Mouse (Mus musculus): Measurements from ENCODE around the gene Spem2. TPM values are rescaled to one million over a fixed set of nuclear protein-coding genes. Genes with fewer than 3 reads are reported as not detected.

The Spem2 gene
- polyA plus RNA-seq, 1 experiment from 2014 or later = not detected

GRCm38 (mm10) chr11:69804972-69805909 lies 13.0 kb downstream of the Spem2 start, which contains the start of gene Tmem102:
Tmem102 (minus strand) TSS chr11:69805624.
- Histone ChIP-seq H3K4me2 (peak within 1 kb of the TSS; percentile 97), H3K9ac (peak within 1 kb of the TSS; percentile 62; the same call in 1 of the 2 replicates), H3K4me1 (replicated peaks) (peaks cover 49% of the 10 kb centered on the region), H3K36me3 (no peaks in the 10 kb centered on the region), H3K27me3 (peaks cover 25% of the 10 kb centered on the region), H3K27ac (no peak within 1 kb of the TSS), H3K4me3 (peak within 1 kb of the TSS; percentile 62), H3K9me3 (replicated peaks) (no peaks in the 10 kb centered on the region)
- WGBS = 13% methylated on average over 29 of the region's 29 CpGs
- ATAC-seq (replicated peaks; ENCODE audit: insufficient number of reproducible peaks, insufficient read depth, low FRiP score, low read depth) = no peak

GRCm38 (mm10) chr11:69804652-69804940 lies 13.7 kb downstream of the Spem2 start:
- Histone ChIP-seq H3K4me3 (peak overlapping the region; percentile 62), H3K4me2 (peak overlapping the region; percentile 97), H3K9me3 (replicated peaks) (no peaks in the 10 kb centered on the region), H3K9ac (peak overlapping the region; percentile 62; the same call in 1 of the 2 replicates), H3K27ac (no peak overlapping the region), H3K27me3 (peaks cover 27% of the 10 kb centered on the region), H3K36me3 (no peaks in the 10 kb centered on the region), H3K4me1 (replicated peaks) (peaks cover 55% of the 10 kb centered on the region)
- 12% methylated on average over 12 of the region's 12 CpGs for whole genome bisulfite sequencing
- no peak for ATAC-seq (replicated peaks; ENCODE audit: insufficient number of reproducible peaks, insufficient read depth, low FRiP score, low read depth)

DNA sequence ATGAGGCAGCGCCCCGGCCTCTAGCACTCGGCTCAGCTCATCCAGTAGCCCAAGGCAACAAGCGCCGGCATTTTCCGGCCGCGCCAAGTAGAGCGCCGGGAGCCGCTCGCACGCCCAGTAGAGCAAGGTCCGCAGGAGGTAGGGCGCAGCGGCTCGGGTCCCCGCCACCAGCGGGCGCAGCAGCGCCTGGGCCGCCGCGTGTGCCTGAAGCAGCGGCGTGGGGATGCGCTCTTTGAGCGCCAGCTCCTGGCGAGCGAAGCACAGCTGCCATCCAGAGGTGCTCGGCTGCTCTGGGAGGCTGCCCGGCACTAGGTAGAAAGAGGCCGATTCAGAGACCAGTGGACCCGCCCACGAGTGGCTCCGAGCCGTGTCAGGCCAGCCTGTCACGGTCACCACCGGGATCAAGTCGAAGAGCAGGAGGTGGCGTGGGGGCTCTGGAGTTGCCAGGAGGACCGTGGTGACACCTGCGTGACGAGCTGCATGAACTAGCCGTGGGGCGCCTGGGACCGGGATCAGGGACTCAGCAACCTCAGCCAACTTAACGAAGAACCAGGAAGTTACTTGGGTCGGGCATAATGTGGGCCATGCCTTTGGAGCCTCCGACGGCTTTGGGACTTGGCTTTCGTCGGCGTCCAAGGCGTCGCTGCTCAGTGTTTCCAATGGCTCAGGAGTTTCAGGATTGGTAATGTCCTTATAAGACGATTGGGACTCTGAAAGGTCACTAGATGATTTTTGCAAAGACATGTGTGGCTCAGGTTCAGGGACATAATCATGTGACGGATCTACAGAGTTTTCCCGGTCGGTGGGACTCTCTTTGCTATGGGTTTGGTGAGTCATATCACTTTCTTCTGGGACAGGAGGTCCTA lies 14.2 kb downstream of the Spem2 start:
- peaks cover 60% of the 10 kb centered on the region for H3K4me1 ChIP-seq (replicated peaks)
- peak; percentile 63 for ATAC-seq (replicated peaks; ENCODE audit: insufficient number of reproducible peaks, insufficient read depth, low FRiP score, low read depth)
- no peak overlapping the region for H3K27ac ChIP-seq
- peak overlapping the region; percentile 97 for H3K4me2 ChIP-seq
- H3K9ac ChIP-seq = peak overlapping the region; percentile 62
- H3K4me3 ChIP-seq = peak overlapping the region; percentile 62
- WGBS = under 1% methylated on average over 60 of the region's 60 CpGs
- peaks cover 27% of the 10 kb centered on the region for H3K27me3 ChIP-seq
- H3K9me3 ChIP-seq (replicated peaks) = no peaks in the 10 kb centered on the region
- no peaks in the 10 kb centered on the region for H3K36me3 ChIP-seq

DNA sequence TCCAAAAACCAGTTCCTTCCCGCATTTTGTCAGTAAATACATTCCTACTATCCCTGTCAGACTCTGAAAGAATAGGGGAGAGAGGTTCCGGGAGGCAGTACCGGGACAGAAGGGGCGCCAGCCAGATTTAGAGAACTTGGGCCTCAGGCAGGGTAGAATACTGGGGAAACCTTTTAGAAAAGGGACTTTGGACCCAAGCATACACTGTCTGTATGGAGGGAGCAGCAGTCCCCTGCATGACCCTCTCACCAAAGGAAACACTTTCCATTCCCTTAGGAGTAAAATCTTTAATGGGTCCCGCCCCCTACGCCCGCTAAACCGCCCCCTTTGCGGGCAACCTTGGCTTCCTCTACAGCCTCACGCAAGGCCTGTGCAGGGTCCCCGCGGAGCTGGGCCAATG lies 14.9 kb downstream of the Spem2 start:
- Histone ChIP-seq H3K4me2 (peak overlapping the region; percentile 97), H3K9me3 (replicated peaks) (no peaks in the 10 kb centered on the region), H3K27me3 (peaks cover 27% of the 10 kb centered on the region), H3K36me3 (no peaks in the 10 kb centered on the region), H3K4me1 (replicated peaks) (peaks cover 63% of the 10 kb centered on the region), H3K4me3 (peak overlapping the region; percentile 62), H3K27ac (no peak overlapping the region), H3K9ac (peak overlapping the region; percentile 62)
- no peak for ATAC-seq (replicated peaks; ENCODE audit: insufficient number of reproducible peaks, insufficient read depth, low FRiP score, low read depth)
- WGBS = 1% methylated on average over 12 of the region's 12 CpGs

DNA sequence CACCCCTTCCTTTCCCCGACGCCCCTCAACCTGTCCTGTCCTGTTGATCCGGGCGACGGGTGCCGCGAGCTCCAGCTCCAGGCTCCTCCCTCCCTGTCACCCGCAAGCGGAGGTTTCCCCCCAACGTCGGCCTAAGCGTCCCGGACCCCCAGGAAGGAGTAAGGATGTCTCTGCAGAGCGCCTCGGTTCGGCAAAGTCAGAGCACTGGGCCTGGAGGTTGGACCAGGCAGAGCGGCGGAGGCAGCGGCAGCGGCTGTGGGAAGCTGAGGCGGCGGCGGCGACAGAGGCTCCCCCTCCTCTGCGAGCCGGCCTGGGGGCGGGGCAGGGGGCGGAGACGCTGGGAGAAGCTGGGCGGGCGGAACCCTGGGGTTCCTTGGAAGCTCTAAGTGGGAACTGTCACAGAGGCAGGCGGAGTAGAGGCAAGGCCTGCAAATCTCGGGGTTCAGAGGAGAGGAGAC lies 15.6 kb downstream of the Spem2 start:
- peak overlapping the region; percentile 97 for H3K4me2 ChIP-seq
- no peaks in the 10 kb centered on the region for H3K36me3 ChIP-seq
- peak overlapping the region; percentile 53 for H3K27ac ChIP-seq
- H3K4me3 ChIP-seq = peak overlapping the region; percentile 62
- peaks cover 63% of the 10 kb centered on the region for H3K4me1 ChIP-seq (replicated peaks)
- peak; percentile 39 for ATAC-seq (replicated peaks; ENCODE audit: insufficient number of reproducible peaks, insufficient read depth, low FRiP score, low read depth)
- H3K27me3 ChIP-seq = peaks cover 30% of the 10 kb centered on the region
- no peaks in the 10 kb centered on the region for H3K9me3 ChIP-seq (replicated peaks)
- H3K9ac ChIP-seq = peak overlapping the region; percentile 62
- WGBS = under 1% methylated on average over 32 of the region's 33 CpGs

DNA sequence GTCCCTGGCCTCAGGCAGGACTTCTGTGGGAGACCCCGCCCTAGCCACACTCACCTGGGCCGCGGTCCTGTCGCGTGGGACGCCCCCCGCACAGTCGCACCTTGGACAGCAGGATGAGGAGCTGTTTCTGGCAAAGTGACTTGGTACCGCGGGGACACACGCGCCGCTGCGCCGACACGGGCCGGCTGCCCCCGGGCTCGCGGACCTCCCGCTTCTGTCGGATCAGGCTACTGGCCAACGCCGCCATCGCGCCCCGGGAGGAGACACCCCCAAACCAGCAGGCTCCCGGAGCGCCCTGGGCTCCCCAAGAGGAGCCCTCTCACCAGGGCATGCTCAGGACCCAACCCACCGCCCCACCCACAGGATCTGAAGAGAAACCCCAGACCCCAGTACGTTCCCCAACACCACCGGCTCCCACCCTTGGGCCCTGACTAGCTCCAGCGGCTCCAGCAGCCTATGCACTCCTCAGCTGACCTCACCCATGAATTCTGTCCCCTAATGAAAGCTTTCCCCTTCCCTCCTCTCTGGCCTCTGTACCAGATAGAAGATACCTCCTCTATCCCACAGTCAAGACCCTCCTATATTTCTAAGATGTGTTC lies 16.8 kb downstream of the Spem2 start, which contains the start of gene Fgf11:
Gene Fgf11, minus strand, starts transcription at position 479 of the 599 bp plus-strand sequence.
- H3K9ac ChIP-seq = peak within 1 kb of the TSS; percentile 62
- H3K4me1 ChIP-seq (replicated peaks) = peaks cover 63% of the 10 kb centered on the region
- 2% methylated on average over 33 of the region's 33 CpGs for WGBS
- peak within 1 kb of the TSS; percentile 97 for H3K4me2 ChIP-seq
- no peak for ATAC-seq (replicated peaks; ENCODE audit: insufficient number of reproducible peaks, insufficient read depth, low FRiP score, low read depth)
- no peaks in the 10 kb centered on the region for H3K9me3 ChIP-seq (replicated peaks)
- H3K4me3 ChIP-seq = peak within 1 kb of the TSS; percentile 62
- H3K27ac ChIP-seq = peak within 1 kb of the TSS; percentile 72
- peaks cover 25% of the 10 kb centered on the region for H3K27me3 ChIP-seq
- H3K36me3 ChIP-seq = no peaks in the 10 kb centered on the region

GRCm38 (mm10) chr11:69800392-69801197 lies 17.7 kb downstream of the Spem2 start:
- no peaks in the 10 kb centered on the region for H3K36me3 ChIP-seq
- peak overlapping the region; percentile 97 for H3K4me2 ChIP-seq
- H3K4me3 ChIP-seq = peak overlapping the region; percentile 62
- peak overlapping the region; percentile 72 for H3K27ac ChIP-seq
- H3K4me1 ChIP-seq (replicated peaks) = peaks cover 70% of the 10 kb centered on the region
- WGBS = under 1% methylated on average over 36 of the region's 36 CpGs
- H3K9ac ChIP-seq = peak overlapping the region; percentile 57
- peaks cover 25% of the 10 kb centered on the region for H3K27me3 ChIP-seq
- H3K9me3 ChIP-seq (replicated peaks) = no peaks in the 10 kb centered on the region
- ATAC-seq (replicated peaks; ENCODE audit: insufficient number of reproducible peaks, insufficient read depth, low FRiP score, low read depth) = peak; percentile 29

DNA sequence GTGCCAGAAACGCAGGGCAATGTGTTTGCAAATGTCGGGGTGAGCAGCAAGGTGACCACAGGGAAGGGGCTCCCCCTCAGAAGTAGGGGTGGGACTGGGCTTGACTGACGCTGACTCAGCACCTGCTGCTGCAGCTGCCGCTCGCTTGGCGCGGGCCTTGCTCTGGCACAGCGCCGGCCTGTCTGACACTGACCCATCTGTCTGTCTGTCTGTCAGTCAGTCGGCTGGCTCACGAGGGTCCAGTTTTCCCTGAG lies 18.2 kb downstream of the Spem2 start:
- Histone ChIP-seq H3K36me3 (no peaks in the 10 kb centered on the region), H3K27me3 (peaks cover 20% of the 10 kb centered on the region), H3K27ac (peak overlapping the region; percentile 72), H3K4me1 (replicated peaks) (peaks cover 70% of the 10 kb centered on the region), H3K9ac (peak overlapping the region; percentile 57; the same call in 1 of the 2 replicates), H3K9me3 (replicated peaks) (no peaks in the 10 kb centered on the region), H3K4me2 (peak overlapping the region; percentile 97), H3K4me3 (peak overlapping the region; percentile 62)
- ATAC-seq (replicated peaks; ENCODE audit: insufficient number of reproducible peaks, insufficient read depth, low FRiP score, low read depth) = no peak
- WGBS = 4% methylated on average over 11 of the region's 11 CpGs

DNA sequence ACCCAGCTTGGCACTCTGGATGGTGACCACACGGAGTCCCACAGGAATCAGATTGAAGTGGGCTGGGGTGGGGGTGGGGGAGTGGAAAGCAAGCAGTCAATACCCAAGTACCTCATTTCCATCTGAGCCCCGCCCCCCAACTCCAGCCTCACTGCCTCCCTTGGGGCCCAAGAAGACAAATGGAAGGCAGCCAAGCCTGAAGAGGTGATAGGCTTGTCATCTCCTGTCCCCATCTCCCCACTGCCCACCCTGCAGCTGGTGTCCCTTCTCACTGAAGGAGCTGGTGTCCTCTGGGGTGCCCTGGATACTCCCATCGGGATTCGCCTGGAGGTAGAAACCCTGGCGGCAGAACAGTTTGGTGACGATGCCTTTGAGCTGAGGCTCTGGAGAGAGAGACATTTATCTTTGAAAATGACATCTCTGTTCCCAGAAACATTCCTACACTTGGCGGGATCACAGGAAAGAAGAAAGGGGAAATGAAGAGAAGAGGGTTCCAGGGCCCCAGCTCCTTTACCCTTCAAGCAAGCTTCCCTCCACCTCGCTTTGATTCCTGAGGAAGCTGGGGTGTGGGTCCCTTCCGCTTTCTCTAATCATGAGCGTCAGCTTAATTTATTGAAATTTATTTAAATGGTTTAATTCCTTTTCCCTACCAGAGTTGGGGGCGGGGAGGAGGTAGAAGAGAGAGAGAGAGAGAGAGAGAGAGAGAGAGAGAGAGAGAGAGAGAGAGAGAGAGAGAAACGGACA lies 18.7 kb downstream of the Spem2 start:
- WGBS = 36% methylated on average over 12 of the region's 12 CpGs
- H3K4me1 ChIP-seq (replicated peaks) = peaks cover 65% of the 10 kb centered on the region
- H3K36me3 ChIP-seq = no peaks in the 10 kb centered on the region
- H3K27me3 ChIP-seq = peaks cover 15% of the 10 kb centered on the region
- no peaks in the 10 kb centered on the region for H3K9me3 ChIP-seq (replicated peaks)
- peak overlapping the region; percentile 97 for H3K4me2 ChIP-seq
- peak overlapping the region; percentile 62 for H3K4me3 ChIP-seq
- no peak overlapping the region for H3K9ac ChIP-seq
- ATAC-seq (replicated peaks; ENCODE audit: insufficient number of reproducible peaks, insufficient read depth, low FRiP score, low read depth) = no peak
- H3K27ac ChIP-seq = peak overlapping the region; percentile 72; the same call in 1 of the 2 replicates

DNA sequence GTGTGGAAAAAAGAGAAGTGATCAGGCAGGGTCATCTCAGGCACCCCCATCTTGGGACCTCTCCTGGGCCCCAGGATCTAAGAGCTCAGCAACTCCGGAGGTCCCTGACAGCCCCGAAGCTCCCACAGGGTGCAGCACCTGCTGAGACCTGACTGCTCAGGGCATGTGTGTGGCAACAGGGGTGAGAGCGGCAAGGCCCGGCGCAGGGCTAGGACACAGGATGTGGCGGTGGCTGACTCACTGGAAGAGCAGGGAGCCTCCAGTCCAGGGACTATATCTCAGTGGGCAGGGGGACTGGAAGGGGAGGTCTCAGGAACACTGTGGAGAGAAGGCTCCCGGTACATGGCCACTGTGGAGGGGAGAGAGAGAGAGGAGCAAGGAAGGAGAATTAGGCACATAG lies 20.3 kb downstream of the Spem2 start:
- H3K27ac ChIP-seq = no peak overlapping the region
- no peak overlapping the region for H3K9ac ChIP-seq
- no peaks in the 10 kb centered on the region for H3K36me3 ChIP-seq
- WGBS = 70% methylated on average over 7 of the region's 7 CpGs
- no peak overlapping the region for H3K4me2 ChIP-seq
- H3K4me3 ChIP-seq = no peak overlapping the region
- H3K9me3 ChIP-seq (replicated peaks) = no peaks in the 10 kb centered on the region
- peaks cover 49% of the 10 kb centered on the region for H3K4me1 ChIP-seq (replicated peaks)
- peaks cover 14% of the 10 kb centered on the region for H3K27me3 ChIP-seq
- ATAC-seq (replicated peaks; ENCODE audit: insufficient number of reproducible peaks, insufficient read depth, low FRiP score, low read depth) = no peak

Measured in heart, embryonic 15.5 days (tissue).